Mouse (Mus musculus) intestine, postnatal 0 days (tissue): ENCODE measurements at regions not wholly inside any gene's neighbourhood (a gene's known extent, or its start where the extent isn't known, plus 50 kb on each side); places are given as distances from the start of the nearest gene placed in this dataset.

Source experiments
- ATAC-seq: fragments of 200-750 bp; cut with Nextera tagmentation; 2 replicates; pipeline ENCODE4 v1.8.0; 2017; ENCODE audit warnings: mild to moderate bottlenecking, moderate TSS enrichment, moderate library complexity
- H3K27ac ChIP-seq: fragments of 300-500 bp; sonication (generic); 2 replicates; pipeline ENCODE4 v1.5.1; 2014; ENCODE audit warnings: mild to moderate bottlenecking, low read depth, low read length, moderate library complexity
- H3K27me3 ChIP-seq: fragments of 300-500 bp; sonication (generic); replicated peaks from 2 replicates; pipeline ENCODE4 v1.6.1; 2014; ENCODE audit warnings: low read length, mixed read lengths; ENCODE audit not compliant: control insufficient read depth, insufficient read depth
- H3K36me3 ChIP-seq: fragments of 300-500 bp; sonication (generic); 2 replicates; pipeline ENCODE4 v1.6.1; 2014; ENCODE audit warnings: mild to moderate bottlenecking, moderate library complexity; ENCODE audit not compliant: control insufficient read depth, insufficient read depth
- H3K4me1 ChIP-seq: fragments of 300-500 bp; sonication (generic); replicated peaks from 2 replicates; pipeline ENCODE4 v1.6.1; 2014; ENCODE audit warnings: antibody characterized with exemption, low read length, mixed read lengths; ENCODE audit not compliant: control insufficient read depth, insufficient read depth
- H3K4me2 ChIP-seq: fragments of 300-500 bp; sonication (generic); replicated peaks from 2 replicates; pipeline ENCODE4 v1.6.1; 2014; ENCODE audit warnings: low read depth, mild to moderate bottlenecking, moderate library complexity
- H3K4me3 ChIP-seq: fragments of 300-500 bp; sonication (generic); 2 replicates; pipeline ENCODE4 v1.5.1; 2014; ENCODE audit warnings: low read depth, low read length
- H3K9ac ChIP-seq: fragments of 300-500 bp; sonication (generic); 2 replicates; pipeline ENCODE4 v1.6.1; 2014; ENCODE audit warnings: mild to moderate bottlenecking, low read depth, low read length
- H3K9me3 ChIP-seq: fragments of 300-500 bp; sonication (generic); 2 replicates; pipeline ENCODE4 v1.6.1; 2016; ENCODE audit warnings: mixed run types; ENCODE audit not compliant: control insufficient read depth
- CTCF ChIP-seq: sonication (generic); IDR thresholded peaks from 2 replicates; pipeline ENCODE4 v1.5.1; 2016; ENCODE audit warnings: low read depth, mild to moderate bottlenecking, control low read depth, antibody characterized with exemption, moderate library complexity
- WGBS: fragments of 180-500 bp; shearing (Covaris S2); extraction: QIAGEN DNeasy Blood & Tissue Kit; methylation state at CpG from one replicate; pipeline ENCODE4 v1.1.7; 2014; 5-methylcytosine and 5-hydroxymethylcytosine counted together

GRCm38 (mm10) chr17:64505956-64506355, 94.6 kb upstream of the Man2a1 start:
- H3K4me1 ChIP-seq = no peaks in the 10 kb centered on the region
- H3K9me3 ChIP-seq = no peaks in the 10 kb centered on the region
- ATAC-seq = no peak
- no peak overlapping the region for H3K9ac ChIP-seq
- H3K36me3 ChIP-seq = no peaks in the 10 kb centered on the region
- 87% methylated on average over 2 of the region's 2 CpGs for WGBS
- H3K4me2 ChIP-seq = no peak overlapping the region
- no peaks in the 10 kb centered on the region for H3K27me3 ChIP-seq
- no peak for TF ChIP-seq CTCF
- H3K27ac ChIP-seq = no peak overlapping the region
- H3K4me3 ChIP-seq = no peak overlapping the region

- no peaks in the 10 kb centered on the region for H3K9me3 ChIP-seq
- H3K9ac ChIP-seq = no peak overlapping the region
- H3K27me3 ChIP-seq = no peaks in the 10 kb centered on the region
- no peak overlapping the region for H3K27ac ChIP-seq
- no peak overlapping the region for H3K4me3 ChIP-seq
- no peak overlapping the region for H3K4me2 ChIP-seq
- H3K36me3 ChIP-seq = no peaks in the 10 kb centered on the region
- TF ChIP-seq CTCF = no peak
- no peaks in the 10 kb centered on the region for H3K4me1 ChIP-seq
- no peak for ATAC-seq
- WGBS = 77% methylated on average over 3 of the region's 3 CpGs
Observed at GRCm38 (mm10) chr17:64511139-64511779, 89.3 kb upstream of the Man2a1 start.

GRCm38 (mm10) chr17:64522213-64522612, 78.3 kb upstream of the Man2a1 start:
- Histone ChIP-seq H3K36me3 (no peaks in the 10 kb centered on the region), H3K4me3 (no peak overlapping the region), H3K4me1 (no peaks in the 10 kb centered on the region), H3K9ac (no peak overlapping the region), H3K27ac (no peak overlapping the region), H3K9me3 (no peaks in the 10 kb centered on the region), H3K4me2 (no peak overlapping the region), H3K27me3 (no peaks in the 10 kb centered on the region)
- WGBS = 68% methylated on average over 8 of the region's 8 CpGs
- ATAC-seq = no peak
- TF ChIP-seq CTCF = peak; percentile 67

GRCm38 (mm10) chr17:64523899-64524298, 76.6 kb upstream of the Man2a1 start:
- Histone ChIP-seq H3K36me3 (no peaks in the 10 kb centered on the region), H3K4me1 (no peaks in the 10 kb centered on the region), H3K4me3 (no peak overlapping the region), H3K27me3 (no peaks in the 10 kb centered on the region), H3K4me2 (no peak overlapping the region), H3K27ac (no peak overlapping the region), H3K9ac (no peak overlapping the region), H3K9me3 (no peaks in the 10 kb centered on the region)
- no peak for ATAC-seq
- WGBS = 91% methylated on average over 8 of the region's 8 CpGs
- TF ChIP-seq CTCF = no peak

- WGBS = 40% methylated on average over 7 of the region's 7 CpGs
- H3K4me2 ChIP-seq = no peak overlapping the region
- no peaks in the 10 kb centered on the region for H3K4me1 ChIP-seq
- H3K9ac ChIP-seq = no peak overlapping the region
- H3K36me3 ChIP-seq = no peaks in the 10 kb centered on the region
- ATAC-seq = no peak
- H3K27me3 ChIP-seq = no peaks in the 10 kb centered on the region
- H3K27ac ChIP-seq = no peak overlapping the region
- no peak overlapping the region for H3K4me3 ChIP-seq
- H3K9me3 ChIP-seq = no peaks in the 10 kb centered on the region
- no peak for TF ChIP-seq CTCF
Observed at GRCm38 (mm10) chr17:64527817-64528216, 72.7 kb upstream of the Man2a1 start.

- H3K4me1 ChIP-seq = no peaks in the 10 kb centered on the region
- H3K27ac ChIP-seq = no peak overlapping the region
- no peaks in the 10 kb centered on the region for H3K36me3 ChIP-seq
- ATAC-seq = no peak
- H3K4me2 ChIP-seq = no peak overlapping the region
- H3K4me3 ChIP-seq = no peak overlapping the region
- WGBS = 83% methylated on average over 7 of the region's 7 CpGs
- TF ChIP-seq CTCF = no peak
- no peak overlapping the region for H3K9ac ChIP-seq
- no peaks in the 10 kb centered on the region for H3K9me3 ChIP-seq
- H3K27me3 ChIP-seq = no peaks in the 10 kb centered on the region
Observed at GRCm38 (mm10) chr17:64528476-64528875, 72.1 kb upstream of the Man2a1 start.
